Mouse (Mus musculus) midbrain, embryonic 11.5 days (tissue): ENCODE measurements around the gene Macrod1. TPM values are rescaled to one million over a fixed set of nuclear protein-coding genes. Genes with fewer than 3 reads are reported as not detected.

Source experiments
- ATAC-seq: fragments of 200-750 bp; cut with Nextera tagmentation; 2 replicates; pipeline ENCODE4 v1.8.0; 2017; ENCODE audit warnings: moderate TSS enrichment, moderate library complexity; ENCODE audit not compliant: low FRiP score
- DNase-seq: peaks from one replicate; pipeline ENCODE4 v3.0.0; 2015; ENCODE audit warnings: low spot score; ENCODE audit errors: missing footprints
- H3K27ac ChIP-seq: fragments of 300-500 bp; sonication (generic); 2 replicates; pipeline ENCODE4 v1.5.1; 2014; ENCODE audit warnings: low read depth, low read length
- H3K27me3 ChIP-seq: fragments of 300-500 bp; sonication (generic); 2 replicates; pipeline ENCODE4 v1.6.1; 2014; ENCODE audit warnings: mild to moderate bottlenecking, low read length, moderate library complexity, mixed read lengths; ENCODE audit not compliant: control insufficient read depth, insufficient read depth
- H3K36me3 ChIP-seq: fragments of 300-500 bp; sonication (generic); 2 replicates; pipeline ENCODE4 v1.6.1; 2014; ENCODE audit warnings: mild to moderate bottlenecking, low read length, moderate library complexity, mixed read lengths; ENCODE audit not compliant: control insufficient read depth, insufficient read depth
- H3K4me1 ChIP-seq: fragments of 300-500 bp; sonication (generic); 2 replicates; pipeline ENCODE4 v1.6.1; 2014; ENCODE audit warnings: low read length; ENCODE audit not compliant: control insufficient read depth, insufficient read depth
- H3K4me2 ChIP-seq: fragments of 300-500 bp; sonication (generic); 2 replicates; pipeline ENCODE4 v1.6.1; 2014; ENCODE audit warnings: mild to moderate bottlenecking, moderate library complexity
- H3K4me3 ChIP-seq: fragments of 300-500 bp; sonication (generic); 2 replicates; pipeline ENCODE4 v1.5.1; 2014; ENCODE audit warnings: low read depth, low read length
- H3K9ac ChIP-seq: fragments of 300-500 bp; sonication (generic); 2 replicates; pipeline ENCODE4 v1.6.1; 2014; ENCODE audit warnings: low read length
- H3K9me3 ChIP-seq: fragments of 300-500 bp; sonication (generic); 2 replicates; pipeline ENCODE4 v1.6.1; 2016; ENCODE audit warnings: low read length; ENCODE audit not compliant: control insufficient read depth
- WGBS: fragments of 180-500 bp; shearing (Covaris S2); extraction: QIAGEN DNeasy Blood & Tissue Kit; methylation state at CpG from one replicate; pipeline ENCODE4 v1.1.7; 2014; 5-methylcytosine and 5-hydroxymethylcytosine counted together
- polyA plus RNA-seq: library from polyadenylated mRNA; unstranded; fragments of >200 nt; fragmentation: Nextera tagmentation; extraction: Ambion mirVana; gene quantifications from 2 replicates; pipeline ENCODE4 v1.2.1, GENCODE M21; 2014

Macrod1 gene
- polyA plus RNA-seq, 1 experiment from 2014 or later = 3.0 TPM

GRCm38 (mm10) chr19:7196741-7197270 is 140.2 kb downstream of the Macrod1 start:
- WGBS = 13% methylated on average over 17 of the region's 17 CpGs
- no peak overlapping the region for H3K4me3 ChIP-seq
- no peaks in the 10 kb centered on the region for H3K27me3 ChIP-seq
- peaks cover 19% of the 10 kb centered on the region for H3K4me1 ChIP-seq
- no peak overlapping the region for H3K4me2 ChIP-seq
- H3K9me3 ChIP-seq = no peaks in the 10 kb centered on the region
- no peak overlapping the region for H3K27ac ChIP-seq
- DNase-seq (peak; percentile 89), ATAC-seq (peak; percentile 52)
- H3K9ac ChIP-seq = no peak overlapping the region
- peaks cover 17% of the 10 kb centered on the region for H3K36me3 ChIP-seq

GRCm38 (mm10) chr19:7197445-7197844 is 140.8 kb downstream of the Macrod1 start:
- no peak overlapping the region for H3K9ac ChIP-seq
- H3K9me3 ChIP-seq = no peaks in the 10 kb centered on the region
- H3K27me3 ChIP-seq = no peaks in the 10 kb centered on the region
- peaks cover 19% of the 10 kb centered on the region for H3K4me1 ChIP-seq
- H3K36me3 ChIP-seq = peaks cover 17% of the 10 kb centered on the region
- WGBS = 90% methylated on average over 9 of the region's 9 CpGs
- no peak overlapping the region for H3K4me2 ChIP-seq
- H3K27ac ChIP-seq = no peak overlapping the region
- ATAC-seq = peak; percentile 41
- DNase-seq = peak; percentile 86
- no peak overlapping the region for H3K4me3 ChIP-seq

- Histone ChIP-seq H3K27ac (no peak overlapping the region), H3K36me3 (peaks cover 19% of the 10 kb centered on the region), H3K9ac (no peak overlapping the region), H3K27me3 (no peaks in the 10 kb centered on the region), H3K9me3 (no peaks in the 10 kb centered on the region), H3K4me2 (no peak overlapping the region), H3K4me1 (peaks cover 17% of the 10 kb centered on the region), H3K4me3 (no peak overlapping the region)
- ATAC-seq (no peak), DNase-seq (no peak)
- WGBS = 95% methylated on average over 13 of the region's 13 CpGs
Observed at GRCm38 (mm10) chr19:7199089-7199488, 142.5 kb downstream of the Macrod1 start.

GRCm38 (mm10) chr19:7200427-7200826 is 143.8 kb downstream of the Macrod1 start:
- peaks cover 19% of the 10 kb centered on the region for H3K36me3 ChIP-seq
- 81% methylated on average over 1 of the region's 1 CpGs for WGBS
- no peaks in the 10 kb centered on the region for H3K27me3 ChIP-seq
- H3K4me3 ChIP-seq = no peak overlapping the region
- no peak for DNase-seq
- no peak overlapping the region for H3K27ac ChIP-seq
- no peaks in the 10 kb centered on the region for H3K9me3 ChIP-seq
- no peak for ATAC-seq
- H3K9ac ChIP-seq = no peak overlapping the region
- peaks cover 29% of the 10 kb centered on the region for H3K4me1 ChIP-seq
- H3K4me2 ChIP-seq = no peak overlapping the region

- Histone ChIP-seq H3K36me3 (peaks cover 6% of the 10 kb centered on the region), H3K4me2 (peak overlapping the region; percentile 95), H3K9me3 (no peaks in the 10 kb centered on the region), H3K4me3 (peak overlapping the region; percentile 86), H3K4me1 (peaks cover 15% of the 10 kb centered on the region), H3K9ac (peak overlapping the region; percentile 91), H3K27me3 (no peaks in the 10 kb centered on the region), H3K27ac (no peak overlapping the region)
- ATAC-seq = no peak
- WGBS = 75% methylated on average over 2 of the region's 2 CpGs
- no peak for DNase-seq
Observed at GRCm38 (mm10) chr19:7204898-7205297, 148.3 kb downstream of the Macrod1 start.

GRCm38 (mm10) chr19:7205326-7205725 is 148.7 kb downstream of the Macrod1 start:
- peak overlapping the region; percentile 95 for H3K4me2 ChIP-seq

GRCm38 (mm10) chr19:7205753-7206736 is 149.4 kb downstream of the Macrod1 start, which contains the start of gene Otub1:
TSS of gene Otub1 (minus strand) at chr19:7206316.
- H3K4me2 ChIP-seq = peak within 1 kb of the TSS; percentile 95
- H3K4me1 ChIP-seq = peaks cover 15% of the 10 kb centered on the region
- no peaks in the 10 kb centered on the region for H3K27me3 ChIP-seq
- ATAC-seq = peak; percentile 99
- H3K36me3 ChIP-seq = peaks cover 2% of the 10 kb centered on the region; the same call in 1 of the 2 replicates
- H3K9ac ChIP-seq = peak within 1 kb of the TSS; percentile 91
- no peaks in the 10 kb centered on the region for H3K9me3 ChIP-seq
- peak; percentile 99 for DNase-seq
- under 1% methylated on average over 77 of the region's 79 CpGs for WGBS
- peak within 1 kb of the TSS; percentile 97 for H3K27ac ChIP-seq
- H3K4me3 ChIP-seq = peak within 1 kb of the TSS; percentile 86

More at GRCm38 (mm10) chr19:7205326-7205725, 148.7 kb downstream of the Macrod1 start:
- H3K9me3 ChIP-seq = no peaks in the 10 kb centered on the region
- peak overlapping the region; percentile 97 for H3K27ac ChIP-seq
- ATAC-seq = peak; percentile 4; the same call in 1 of the 2 replicates
- H3K4me1 ChIP-seq = peaks cover 15% of the 10 kb centered on the region
- peak overlapping the region; percentile 91 for H3K9ac ChIP-seq
- H3K27me3 ChIP-seq = no peaks in the 10 kb centered on the region
- no peak for DNase-seq
- WGBS = 31% methylated on average over 7 of the region's 7 CpGs
- H3K36me3 ChIP-seq = peaks cover 2% of the 10 kb centered on the region; the same call in 1 of the 2 replicates
- H3K4me3 ChIP-seq = peak overlapping the region; percentile 86

GRCm38 (mm10) chr19:7209907-7210646 is 153.5 kb downstream of the Macrod1 start:
- no peak overlapping the region for H3K4me2 ChIP-seq
- peaks cover 8% of the 10 kb centered on the region for H3K36me3 ChIP-seq
- DNase-seq (no peak), ATAC-seq (no peak)
- no peak overlapping the region for H3K4me3 ChIP-seq
- H3K4me1 ChIP-seq = peaks cover 7% of the 10 kb centered on the region
- H3K27me3 ChIP-seq = no peaks in the 10 kb centered on the region
- H3K9ac ChIP-seq = no peak overlapping the region
- H3K27ac ChIP-seq = no peak overlapping the region
- WGBS = 90% methylated on average over 7 of the region's 7 CpGs
- H3K9me3 ChIP-seq = no peaks in the 10 kb centered on the region
